Mouse (Mus musculus): Measurements from ENCODE around the gene Pm20d1.

DNA sequence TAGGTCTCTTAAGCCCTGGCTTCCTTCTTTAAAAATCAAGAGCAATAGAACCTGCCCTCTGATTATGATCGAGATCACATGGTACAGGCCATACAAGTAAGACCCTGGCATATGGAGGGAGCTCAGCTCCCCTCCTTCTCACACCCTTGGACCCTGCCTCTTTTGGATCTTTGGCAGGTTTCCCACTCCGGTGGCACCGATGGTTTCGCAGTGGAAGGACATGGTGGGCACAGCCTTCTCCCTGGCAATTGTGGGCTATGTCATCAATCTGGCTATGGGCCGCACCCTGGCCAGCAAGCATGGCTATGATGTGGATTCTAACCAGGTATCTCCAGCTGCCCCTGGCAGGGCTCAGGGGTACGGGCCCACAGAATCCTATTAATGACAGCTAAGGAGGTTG, 40.0 kb upstream of the Pm20d1 start:
- TF ChIP-seq CTCF (IDR thresholded peaks at IDR 0.05; ENCODE audit: extremely low read depth, insufficient read depth, low read length) = no peak
- TF ChIP-seq POLR2A (IDR thresholded peaks at IDR 0.05; ENCODE audit: extremely low read depth, insufficient read depth, low read length) = no peak

Measured in cortical plate, adult 2 months (tissue).